Mouse (Mus musculus): ENCODE data around the gene Slc25a41.

GRCm38 (mm10) chr17:57029691-57030090 lies 11.8 kb downstream of the Slc25a41 start:
- TF ChIP-seq CTCF (IDR thresholded peaks at IDR 0.05; ENCODE audit: low read depth) (no peak), EP300 (IDR thresholded peaks at IDR 0.05; ENCODE audit: low read depth) (no peak)
